Mouse (Mus musculus): ENCODE measurements at regions not wholly inside any gene's neighbourhood (a gene's known extent, or its start where the extent isn't known, plus 50 kb on each side); places are given as distances from the start of the nearest gene placed in this dataset.

- no peak for DNase-seq
These were observed 409.2 kb downstream of the Nr4a2 start for GRCm38 (mm10) chr2:56714568-56714967.

GRCm38 (mm10) chr2:56683574-56683973, 440.2 kb downstream of the Nr4a2 start:
- DNase-seq, result no peak

GRCm38 (mm10) chr2:56673861-56674260, 449.9 kb downstream of the Nr4a2 start:
- DNase-seq, result no peak

GRCm38 (mm10) chr2:56672711-56673110, 451.1 kb downstream of the Nr4a2 start:
- DNase-seq, result peak; percentile 3 to 6

GRCm38 (mm10) chr2:56662306-56662956, 461.4 kb downstream of the Nr4a2 start:
- peak in 1 of 2 experiments; percentile 1 for DNase-seq
